Mouse (Mus musculus): ENCODE results near the gene Kif18a.

- TF ChIP-seq POLR2A (IDR thresholded peaks at IDR 0.05; ENCODE audit: low read depth, low read length) (no peak), CTCF (IDR thresholded peaks at IDR 0.05; ENCODE audit: extremely low read depth, insufficient read depth, insufficient read length, insufficient replicate concordance) (no peak)
Measured at GRCm38 (mm10) chr2:109345386-109345785, 64.8 kb downstream of the Kif18a start.
